Mouse (Mus musculus) kidney, postnatal 0 days (tissue): ENCODE measurements around the gene Zer1. TPM values are rescaled to one million over a fixed set of nuclear protein-coding genes. Genes with fewer than 3 reads are reported as not detected.

Experiments used
- ATAC-seq: fragments of 200-750 bp; cut with Nextera tagmentation; replicated peaks from 2 replicates; pipeline ENCODE4 v1.8.0; 2017; ENCODE audit warnings: low read depth, moderate number of reproducible peaks, moderate TSS enrichment, moderate library complexity; ENCODE audit not compliant: low FRiP score
- DNase-seq: peaks from one replicate; pipeline ENCODE4 v3.0.0-alpha.2; 2016; ENCODE audit warnings: low spot score
- H3K27ac ChIP-seq: fragments of 300-500 bp; sonication (generic); 2 replicates; pipeline ENCODE4 v1.5.1; 2014; ENCODE audit warnings: mild to moderate bottlenecking
- H3K27me3 ChIP-seq: fragments of 300-500 bp; sonication (generic); 2 replicates; pipeline ENCODE4 v1.6.1; 2014; ENCODE audit warnings: low read length, mixed read lengths; ENCODE audit not compliant: insufficient read depth
- H3K36me3 ChIP-seq: fragments of 300-500 bp; sonication (generic); 2 replicates; pipeline ENCODE4 v1.6.1; 2014; ENCODE audit warnings: low read length, mixed read lengths; ENCODE audit not compliant: insufficient read depth
- H3K4me1 ChIP-seq: fragments of 300-500 bp; sonication (generic); replicated peaks from 2 replicates; pipeline ENCODE4 v1.6.1; 2014; ENCODE audit warnings: antibody characterized with exemption, low read length, mixed read lengths; ENCODE audit not compliant: insufficient read depth
- H3K4me2 ChIP-seq: fragments of 300-500 bp; sonication (generic); 2 replicates; pipeline ENCODE4 v1.6.1; 2014; ENCODE audit warnings: mild to moderate bottlenecking, low read length, moderate library complexity, mixed read lengths
- H3K4me3 ChIP-seq: fragments of 300-500 bp; sonication (generic); replicated peaks from 2 replicates; pipeline ENCODE4 v1.5.1; 2014; ENCODE audit warnings: low read depth, low read length
- H3K9ac ChIP-seq: fragments of 300-500 bp; sonication (generic); 2 replicates; pipeline ENCODE4 v1.6.1; 2014; ENCODE audit warnings: low read depth, low read length
- H3K9me3 ChIP-seq: fragments of 300-500 bp; sonication (generic); replicated peaks from 2 replicates; pipeline ENCODE4 v1.6.1; 2016; ENCODE audit warnings: low read length, inconsistent platforms, mixed read lengths
- CTCF ChIP-seq: IDR thresholded peaks from 2 replicates; pipeline ENCODE4 v1.5.1; 2016; ENCODE audit warnings: antibody characterized with exemption, low read depth, mild to moderate bottlenecking, moderate library complexity
- WGBS: fragments of 180-500 bp; shearing (Covaris S2); extraction: QIAGEN DNeasy Blood & Tissue Kit; methylation state at CpG from one replicate; pipeline ENCODE4 v1.1.7; 2014; 5-methylcytosine and 5-hydroxymethylcytosine counted together
- polyA plus RNA-seq: library from polyadenylated mRNA; unstranded; fragments of >200 nt; fragmentation: Nextera tagmentation; extraction: Ambion mirVana; gene quantifications from 2 replicates; pipeline ENCODE4 v1.2.1, GENCODE M21; 2015

The Zer1 gene
- polyA plus RNA-seq, 1 experiment from 2014 or later, result 4.9 TPM

- no peak overlapping the region for H3K27ac ChIP-seq
- no peak overlapping the region for H3K4me3 ChIP-seq
- no peaks in the 10 kb centered on the region for H3K9me3 ChIP-seq
- H3K36me3 ChIP-seq, result no peaks in the 10 kb centered on the region
- no peak overlapping the region for H3K4me2 ChIP-seq
- H3K9ac ChIP-seq, result no peak overlapping the region
- DNase-seq (no peak), ATAC-seq (no peak)
- H3K27me3 ChIP-seq, result no peaks in the 10 kb centered on the region
- TF ChIP-seq CTCF, result no peak
- H3K4me1 ChIP-seq, result no peaks in the 10 kb centered on the region
- WGBS, result 88% methylated on average over 3 of the region's 3 CpGs
Observed at GRCm38 (mm10) chr2:30049831-30050230, 74.6 kb downstream of the Zer1 start.

GRCm38 (mm10) chr2:30048699-30049388 is 75.5 kb downstream of the Zer1 start, which contains the start of gene Wdr34:
Gene Wdr34 (minus strand): TSS chr2:30048881.
- H3K27ac ChIP-seq, result peak within 1 kb of the TSS; percentile 86
- WGBS, result under 1% methylated on average over 54 of the region's 54 CpGs
- H3K4me3 ChIP-seq, result peak within 1 kb of the TSS; percentile 53
- peak; percentile 92 for ATAC-seq
- H3K4me1 ChIP-seq, result no peaks in the 10 kb centered on the region
- peak within 1 kb of the TSS; percentile 71 for H3K4me2 ChIP-seq
- no peak for TF ChIP-seq CTCF
- H3K36me3 ChIP-seq, result no peaks in the 10 kb centered on the region
- H3K9ac ChIP-seq, result peak within 1 kb of the TSS; percentile 63
- H3K9me3 ChIP-seq, result no peaks in the 10 kb centered on the region
- no peaks in the 10 kb centered on the region for H3K27me3 ChIP-seq
- DNase-seq, result peak; percentile 97

- Histone ChIP-seq H3K9ac (peak overlapping the region; percentile 63), H3K4me3 (peak overlapping the region; percentile 53), H3K27ac (peak overlapping the region; percentile 86), H3K4me2 (peak overlapping the region; percentile 71), H3K4me1 (no peaks in the 10 kb centered on the region), H3K27me3 (no peaks in the 10 kb centered on the region), H3K9me3 (no peaks in the 10 kb centered on the region), H3K36me3 (no peaks in the 10 kb centered on the region)
- TF ChIP-seq CTCF, result no peak
- peak; percentile 48; the same call in 1 of the 2 replicates for ATAC-seq
- WGBS, result 37% methylated on average over 11 of the region's 11 CpGs
- peak; percentile 31 for DNase-seq
Observed at GRCm38 (mm10) chr2:30048101-30048501, 76.3 kb downstream of the Zer1 start.

Other genes starting within 250 kb of the Zer1 start
- 33.1 and 36.9 TPM in 2 replicates for gene Odf2, start 235.4 kb downstream of the Zer1 start, polyA plus RNA-seq
- gene Gle1, start 189.2 kb downstream of the Zer1 start, polyA plus RNA-seq, result 31.2 and 37.5 TPM in 2 replicates
- 92.4 and 94.3 TPM in 2 replicates for gene Sptan1, start 159.0 kb downstream of the Zer1 start, polyA plus RNA-seq
- 26.2 and 29.1 TPM in 2 replicates for gene Wdr34, start 75.7 kb downstream of the Zer1 start, polyA plus RNA-seq
- gene Set, start 67.2 kb downstream of the Zer1 start, polyA plus RNA-seq, result 411 and 412 TPM in 2 replicates
- gene Pkn3, start 46.9 kb downstream of the Zer1 start, polyA plus RNA-seq, result 5.7 and 6.4 TPM in 2 replicates
- gene Zdhhc12, start 30.9 kb downstream of the Zer1 start, polyA plus RNA-seq, result 31.8 and 37.0 TPM in 2 replicates
- gene Tbc1d13, start 9.2 kb upstream of the Zer1 start, polyA plus RNA-seq, result 6.4 and 6.6 TPM in 2 replicates
- 53.5 and 58.2 TPM in 2 replicates for gene Endog, start 46.9 kb upstream of the Zer1 start, polyA plus RNA-seq
- gene Spout1, start 53.9 kb upstream of the Zer1 start, polyA plus RNA-seq, result 41.8 and 44.7 TPM in 2 replicates
- 22.7 and 22.9 TPM in 2 replicates for gene Kyat1, start 81.3 kb upstream of the Zer1 start, polyA plus RNA-seq
- gene Lrrc8a, start 113.1 kb upstream of the Zer1 start, polyA plus RNA-seq, result 50.2 and 51.3 TPM in 2 replicates
- 0.20 and 0.29 TPM in 2 replicates for gene Gm28035, start 116.0 kb upstream of the Zer1 start, polyA plus RNA-seq
- gene Phyhd1, start 141.6 kb upstream of the Zer1 start, polyA plus RNA-seq, result 18.9 and 19.2 TPM in 2 replicates
- not detected in 2 replicates for gene Gm28038, start 156.5 kb upstream of the Zer1 start, polyA plus RNA-seq
- 33.8 and 36.3 TPM in 2 replicates for gene Dolk, start 161.7 kb upstream of the Zer1 start, polyA plus RNA-seq
- gene Nup188, start 161.8 kb upstream of the Zer1 start, polyA plus RNA-seq, result 17.3 and 17.5 TPM in 2 replicates
- 65.1 and 66.4 TPM in 2 replicates for gene Sh3glb2, start 234.8 kb upstream of the Zer1 start, polyA plus RNA-seq
- gene Miga2, start 239.6 kb upstream of the Zer1 start, polyA plus RNA-seq, result 22.2 and 22.8 TPM in 2 replicates